Mouse (Mus musculus) liver, embryonic 11.5 days (tissue): ENCODE measurements around the gene Dcxr. TPM values are rescaled to one million over a fixed set of nuclear protein-coding genes. Genes with fewer than 3 reads are reported as not detected.

ENCODE experiments used
- ATAC-seq: fragments of 200-750 bp; cut with Nextera tagmentation; replicated peaks from 2 replicates; pipeline ENCODE4 v1.8.0; 2017; ENCODE audit warnings: moderate number of reproducible peaks, mild to moderate bottlenecking, moderate TSS enrichment, moderate library complexity; ENCODE audit not compliant: low FRiP score
- DNase-seq: peaks from one replicate; pipeline ENCODE4 v3.0.0-alpha.2; 2017; ENCODE audit warnings: low spot score
- H3K27ac ChIP-seq: fragments of 300-500 bp; sonication (generic); 2 replicates; pipeline ENCODE4 v1.5.1; 2014; ENCODE audit warnings: mild to moderate bottlenecking, low read depth, low read length, control low read depth
- H3K27me3 ChIP-seq: fragments of 300-500 bp; sonication (generic); replicated peaks from 2 replicates; pipeline ENCODE4 v1.6.1; 2014; ENCODE audit warnings: low read length, mixed read lengths; ENCODE audit not compliant: control insufficient read depth, insufficient read depth
- H3K36me3 ChIP-seq: fragments of 300-500 bp; sonication (generic); 2 replicates; pipeline ENCODE4 v1.6.1; 2014; ENCODE audit warnings: mild to moderate bottlenecking, low read length, moderate library complexity, mixed read lengths; ENCODE audit not compliant: control insufficient read depth, insufficient read depth
- H3K4me1 ChIP-seq: fragments of 300-500 bp; sonication (generic); replicated peaks from 2 replicates; pipeline ENCODE4 v1.6.1; 2014; ENCODE audit warnings: low read length, mixed read lengths; ENCODE audit not compliant: control insufficient read depth, insufficient read depth
- H3K4me2 ChIP-seq: fragments of 300-500 bp; sonication (generic); 2 replicates; pipeline ENCODE4 v1.6.1; 2014; ENCODE audit warnings: mild to moderate bottlenecking, control low read depth, moderate library complexity
- H3K4me3 ChIP-seq: fragments of 300-500 bp; sonication (generic); 2 replicates; pipeline ENCODE4 v1.5.1; 2014; ENCODE audit warnings: low read depth, low read length, control low read depth
- H3K9ac ChIP-seq: fragments of 300-500 bp; sonication (generic); 2 replicates; pipeline ENCODE4 v1.6.1; 2014; ENCODE audit warnings: low read depth, low read length, control low read depth
- H3K9me3 ChIP-seq: fragments of 300-500 bp; sonication (generic); 2 replicates; pipeline ENCODE4 v1.6.1; 2016; ENCODE audit warnings: low read length, inconsistent platforms, mixed read lengths; ENCODE audit not compliant: control insufficient read depth
- WGBS: fragments of 180-500 bp; shearing (Covaris S2); extraction: QIAGEN DNeasy Blood & Tissue Kit; methylation state at CpG from one replicate; pipeline ENCODE4 v1.1.7; 2014; 5-methylcytosine and 5-hydroxymethylcytosine counted together
- polyA plus RNA-seq: library from polyadenylated mRNA; unstranded; fragments of >200 nt; fragmentation: Nextera tagmentation; extraction: Ambion mirVana; gene quantifications from 2 replicates; pipeline ENCODE4 v1.2.1, GENCODE M21; 2014

Gene Dcxr
- polyA plus RNA-seq, 1 experiment from 2014 or later: 12.9 TPM

GRCm38 (mm10) chr11:120707969-120708368 lies 19.1 kb downstream of the Dcxr start:
- DNase-seq (no peak), ATAC-seq (no peak)
- Histone ChIP-seq H3K4me2 (no peak overlapping the region), H3K27ac (0 out of 2 replicates have a peak overlapping the region, but pooled peaks have one; percentile 4), H3K9ac (no peak overlapping the region), H3K4me1 (peaks cover 39% of the 10 kb centered on the region), H3K36me3 (peaks cover 12% of the 10 kb centered on the region; the same call in 1 of the 2 replicates), H3K4me3 (no peak overlapping the region), H3K27me3 (no peaks in the 10 kb centered on the region), H3K9me3 (no peaks in the 10 kb centered on the region)
- WGBS: 66% methylated on average over 5 of the region's 5 CpGs

GRCm38 (mm10) chr11:120707225-120707624 lies 19.9 kb downstream of the Dcxr start:
- H3K27ac ChIP-seq: peak overlapping the region; percentile 25; the same call in 1 of the 2 replicates
- no peak overlapping the region for H3K4me3 ChIP-seq
- ATAC-seq: no peak
- WGBS: 39% methylated on average over 11 of the region's 12 CpGs
- no peaks in the 10 kb centered on the region for H3K27me3 ChIP-seq
- H3K4me1 ChIP-seq: peaks cover 33% of the 10 kb centered on the region
- peaks cover 14% of the 10 kb centered on the region; the same call in 1 of the 2 replicates for H3K36me3 ChIP-seq
- H3K9ac ChIP-seq: no peak overlapping the region
- no peak for DNase-seq
- H3K4me2 ChIP-seq: no peak overlapping the region
- H3K9me3 ChIP-seq: no peaks in the 10 kb centered on the region

GRCm38 (mm10) chr11:120706120-120706519 lies 21.0 kb downstream of the Dcxr start:
- ATAC-seq (no peak), DNase-seq (no peak)
- Histone ChIP-seq H3K9me3 (no peaks in the 10 kb centered on the region), H3K4me2 (no peak overlapping the region), H3K4me1 (peaks cover 33% of the 10 kb centered on the region), H3K4me3 (no peak overlapping the region), H3K27me3 (no peaks in the 10 kb centered on the region), H3K36me3 (peaks cover 16% of the 10 kb centered on the region; the same call in 1 of the 2 replicates), H3K27ac (no peak overlapping the region), H3K9ac (no peak overlapping the region)
- WGBS: 65% methylated on average over 5 of the region's 5 CpGs

- Histone ChIP-seq H3K36me3 (peaks cover 12% of the 10 kb centered on the region; the same call in 1 of the 2 replicates), H3K9ac (no peak overlapping the region), H3K4me1 (peaks cover 33% of the 10 kb centered on the region), H3K9me3 (no peaks in the 10 kb centered on the region), H3K27me3 (no peaks in the 10 kb centered on the region), H3K27ac (peak overlapping the region; percentile 32; the same call in 1 of the 2 replicates), H3K4me3 (no peak overlapping the region), H3K4me2 (no peak overlapping the region)
- 47% methylated on average over 8 of the region's 8 CpGs for WGBS
- DNase-seq (no peak), ATAC-seq (no peak)
Observed at GRCm38 (mm10) chr11:120704486-120705325, 22.4 kb downstream of the Dcxr start.

- WGBS: 66% methylated on average over 15 of the region's 15 CpGs
- Histone ChIP-seq H3K4me2 (no peak overlapping the region), H3K36me3 (peaks cover 11% of the 10 kb centered on the region; the same call in 1 of the 2 replicates), H3K9ac (no peak overlapping the region), H3K9me3 (no peaks in the 10 kb centered on the region), H3K4me1 (peaks cover 33% of the 10 kb centered on the region), H3K4me3 (no peak overlapping the region), H3K27me3 (no peaks in the 10 kb centered on the region), H3K27ac (peak overlapping the region; percentile 32; the same call in 1 of the 2 replicates)
- ATAC-seq (no peak), DNase-seq (no peak)
Observed at GRCm38 (mm10) chr11:120703696-120704454, 23.2 kb downstream of the Dcxr start.

- H3K27ac ChIP-seq: no peak overlapping the region
- peaks cover 4% of the 10 kb centered on the region; the same call in 1 of the 2 replicates for H3K9me3 ChIP-seq
- H3K4me3 ChIP-seq: no peak overlapping the region
- WGBS: 79% methylated on average over 10 of the region's 10 CpGs
- ATAC-seq: no peak
- no peaks in the 10 kb centered on the region for H3K27me3 ChIP-seq
- H3K4me1 ChIP-seq: 0 out of 2 replicates have a peak, but pooled peaks cover 3% of the 10 kb centered on the region
- peaks cover 12% of the 10 kb centered on the region; the same call in 1 of the 2 replicates for H3K36me3 ChIP-seq
- DNase-seq: no peak
- H3K4me2 ChIP-seq: no peak overlapping the region
- H3K9ac ChIP-seq: no peak overlapping the region
Observed at GRCm38 (mm10) chr11:120697741-120698140, 29.3 kb downstream of the Dcxr start.

- H3K27me3 ChIP-seq: no peaks in the 10 kb centered on the region
- H3K9ac ChIP-seq: no peak overlapping the region
- H3K27ac ChIP-seq: no peak overlapping the region
- H3K4me3 ChIP-seq: no peak overlapping the region
- no peak for DNase-seq
- H3K4me1 ChIP-seq: 0 out of 2 replicates have a peak, but pooled peaks cover 3% of the 10 kb centered on the region
- H3K9me3 ChIP-seq: peaks cover 4% of the 10 kb centered on the region; the same call in 1 of the 2 replicates
- 88% methylated on average over 6 of the region's 6 CpGs for WGBS
- H3K36me3 ChIP-seq: peaks cover 10% of the 10 kb centered on the region; the same call in 1 of the 2 replicates
- H3K4me2 ChIP-seq: no peak overlapping the region
- no peak for ATAC-seq
Observed at GRCm38 (mm10) chr11:120696568-120696967, 30.5 kb downstream of the Dcxr start.

GRCm38 (mm10) chr11:120695641-120696040 lies 31.4 kb downstream of the Dcxr start:
- Histone ChIP-seq H3K4me2 (no peak overlapping the region), H3K9ac (no peak overlapping the region), H3K36me3 (peaks cover 6% of the 10 kb centered on the region; the same call in 1 of the 2 replicates), H3K9me3 (peaks cover 4% of the 10 kb centered on the region; the same call in 1 of the 2 replicates), H3K4me3 (no peak overlapping the region), H3K27ac (no peak overlapping the region), H3K4me1 (0 out of 2 replicates have a peak, but pooled peaks cover 3% of the 10 kb centered on the region), H3K27me3 (no peaks in the 10 kb centered on the region)
- DNase-seq: no peak
- WGBS: 64% methylated on average over 12 of the region's 12 CpGs
- ATAC-seq: no peak
